Comparison of ENCODE assay signal across 8 mouse cellular contexts in genomic region chr10:85127395-85128287, GRCm38 (mm10). TPM values are rescaled to one million over a fixed set of nuclear protein-coding genes. Genes with fewer than 3 reads are reported as not detected.
DNase-seq lines count a peak whose midpoint lies in the region; ATAC-seq and TF ChIP-seq lines count a peak whose summit lies in the region.

Gene Mterf2 (minus strand): TSS chr10:85128027.

- 7% methylated on average over 20 of the region's 20 CpGs for WGBS in hindbrain, embryonic 10.5 days
- WGBS in lung, postnatal 0 days: 7% methylated on average over 20 of the region's 20 CpGs

- peak within 1 kb of the TSS; percentile 83 for H3K4me3 ChIP-seq in hindbrain, embryonic 10.5 days
- peak within 1 kb of the TSS; percentile 60 for H3K4me3 ChIP-seq in lung, postnatal 0 days (ENCODE audit: low read depth, low read length)

- peak; percentile 100 for ATAC-seq in frontal cortex, adult (ENCODE audit: low TSS enrichment)
- peak; percentile 100 for ATAC-seq in lung, postnatal 0 days

- peaks cover 49% of the 10 kb centered on the region for H3K36me3 ChIP-seq in hindbrain, embryonic 10.5 days
- no peaks in the 10 kb centered on the region; the same call in 1 of the 2 replicates for H3K36me3 ChIP-seq in lung, postnatal 0 days (ENCODE audit: insufficient read depth, low read length)

- TF ChIP-seq EP300 in lung, postnatal 0 days (IDR thresholded peaks at IDR 0.05): no peak

- peaks cover 19% of the 10 kb centered on the region for H3K4me1 ChIP-seq in hindbrain, embryonic 10.5 days (replicated peaks)
- peaks cover 11% of the 10 kb centered on the region; the same call in 1 of the 2 replicates for H3K4me1 ChIP-seq in lung, postnatal 0 days (ENCODE audit: insufficient read depth, low read depth, low read length)

- peak within 1 kb of the TSS; percentile 68 for H3K4me2 ChIP-seq in lung, postnatal 0 days (replicated peaks; ENCODE audit: low read depth, low read length)

- peak within 1 kb of the TSS; percentile 91 for H3K27ac ChIP-seq in hindbrain, embryonic 10.5 days
- no peak within 1 kb of the TSS for H3K27ac ChIP-seq in lung, postnatal 0 days (ENCODE audit: low read length)

- no peaks in the 10 kb centered on the region for H3K27me3 ChIP-seq in hindbrain, embryonic 10.5 days (ENCODE audit: insufficient read depth, poor library complexity, severe bottlenecking)
- H3K27me3 ChIP-seq in lung, postnatal 0 days (replicated peaks; ENCODE audit: insufficient read depth, low read length): no peaks in the 10 kb centered on the region

- no peaks in the 10 kb centered on the region for H3K9me3 ChIP-seq in hindbrain, embryonic 10.5 days
- no peaks in the 10 kb centered on the region for H3K9me3 ChIP-seq in lung, postnatal 0 days (ENCODE audit: low read length)

- H3K9ac ChIP-seq in lung, postnatal 0 days (replicated peaks; ENCODE audit: low read depth): peak within 1 kb of the TSS; percentile 39; the same call in 1 of the 2 replicates

- DNase-seq in MN1 (ENCODE audit: low spot score): peak; percentile 98
- peak; percentile 99 for DNase-seq in cerebellum, adult 9-10 months
- peak; percentile 92 for DNase-seq in hindbrain, embryonic 10.5 days (ENCODE audit: low spot score)
- peak; percentile 99 for DNase-seq in layer of hippocampus, adult 9-11 months
- DNase-seq in lung, postnatal 0 days (ENCODE audit: low spot score): peak; percentile 99
- DNase-seq in ovary, postnatal 14 days (ENCODE audit: low spot score): peak; percentile 82
- DNase-seq in thymus, postnatal 14 days: peak; percentile 92

- TF ChIP-seq CTCF in lung, postnatal 0 days (IDR thresholded peaks at IDR 0.05): peak; percentile 61

RNA-seq across cellular contexts. Expression of gene Mterf2, which starts in this region (rescaled TPM):
- polyA plus RNA-seq in hindbrain, embryonic 10.5 days (2016; fragmentation: Nextera tagmentation; extraction: Ambion mirVana): 26.7 and 28.1 TPM in 2 replicates
- polyA plus RNA-seq in lung, postnatal 0 days (2015; fragmentation: Nextera tagmentation; extraction: Ambion mirVana): 7.2 and 7.3 TPM in 2 replicates
